In genomic region chr6:37216342-37216763, GRCm38 (mm10) we compare ENCODE assay signal across 8 mouse cellular contexts.
A peak's percentile ranks its signal among the peaks of the same experiment; 100 is the strongest.
DNase-seq lines count a peak whose midpoint lies in the region; ATAC-seq lines count a peak whose summit lies in the region.

No protein-coding gene starts in this region.

- 0 out of 2 replicates have a peak overlapping the region, but pooled peaks have one; percentile 41 for H3K4me2 ChIP-seq in heart, embryonic 12.5 days

- peak; percentile 36; the same call in 1 of the 2 replicates for ATAC-seq in common myeloid progenitor, adult 5-6 weeks (replicated peaks; ENCODE audit: low read depth, poor library complexity, severe bottlenecking)
- peak; percentile 30; the same call in 1 of the 2 replicates for ATAC-seq in heart, embryonic 12.5 days (ENCODE audit: insufficient number of reproducible peaks, low FRiP score)
- ATAC-seq in erythroblast, adult 5-6 weeks (replicated peaks; ENCODE audit: low FRiP score, poor library complexity, severe bottlenecking) = no peak

- no peak overlapping the region for H3K9ac ChIP-seq in heart, embryonic 12.5 days

- intact Hi-C loops in left cerebral cortex, postnatal 14 days (cut with DNase I) = no loop called here

- peak; percentile 41 for DNase-seq in cerebellum, adult 11-12 months
- DNase-seq in cerebellum, adult 11 months = no peak
- DNase-seq in 3134 (ENCODE audit: extremely low read depth, insufficient read length, low spot score) = peak; percentile 53
- peak; percentile 64 to 75 for DNase-seq in left cerebral cortex, postnatal 14 days (ENCODE audit: low spot score in 2 of 2)
- peak; percentile 45 for DNase-seq in skeletal muscle tissue, adult 2 months (ENCODE audit: low read depth, low spot score)

- H3K4me3 ChIP-seq in heart, embryonic 12.5 days = no peak overlapping the region

- no peaks in the 10 kb centered on the region for H3K9me3 ChIP-seq in heart, embryonic 12.5 days (replicated peaks)

- peak overlapping the region; percentile 75 for H3K27ac ChIP-seq in heart, embryonic 12.5 days (ENCODE audit: poor library complexity, severe bottlenecking)

- H3K27me3 ChIP-seq in heart, embryonic 12.5 days (replicated peaks) = no peaks in the 10 kb centered on the region

- H3K4me1 ChIP-seq in heart, embryonic 12.5 days (replicated peaks) = peaks cover 51% of the 10 kb centered on the region

- H3K36me3 ChIP-seq in heart, embryonic 12.5 days = no peaks in the 10 kb centered on the region

- WGBS in heart, embryonic 12.5 days = 42% methylated on average over 4 of the region's 4 CpGs
